In the genomic region with DNA sequence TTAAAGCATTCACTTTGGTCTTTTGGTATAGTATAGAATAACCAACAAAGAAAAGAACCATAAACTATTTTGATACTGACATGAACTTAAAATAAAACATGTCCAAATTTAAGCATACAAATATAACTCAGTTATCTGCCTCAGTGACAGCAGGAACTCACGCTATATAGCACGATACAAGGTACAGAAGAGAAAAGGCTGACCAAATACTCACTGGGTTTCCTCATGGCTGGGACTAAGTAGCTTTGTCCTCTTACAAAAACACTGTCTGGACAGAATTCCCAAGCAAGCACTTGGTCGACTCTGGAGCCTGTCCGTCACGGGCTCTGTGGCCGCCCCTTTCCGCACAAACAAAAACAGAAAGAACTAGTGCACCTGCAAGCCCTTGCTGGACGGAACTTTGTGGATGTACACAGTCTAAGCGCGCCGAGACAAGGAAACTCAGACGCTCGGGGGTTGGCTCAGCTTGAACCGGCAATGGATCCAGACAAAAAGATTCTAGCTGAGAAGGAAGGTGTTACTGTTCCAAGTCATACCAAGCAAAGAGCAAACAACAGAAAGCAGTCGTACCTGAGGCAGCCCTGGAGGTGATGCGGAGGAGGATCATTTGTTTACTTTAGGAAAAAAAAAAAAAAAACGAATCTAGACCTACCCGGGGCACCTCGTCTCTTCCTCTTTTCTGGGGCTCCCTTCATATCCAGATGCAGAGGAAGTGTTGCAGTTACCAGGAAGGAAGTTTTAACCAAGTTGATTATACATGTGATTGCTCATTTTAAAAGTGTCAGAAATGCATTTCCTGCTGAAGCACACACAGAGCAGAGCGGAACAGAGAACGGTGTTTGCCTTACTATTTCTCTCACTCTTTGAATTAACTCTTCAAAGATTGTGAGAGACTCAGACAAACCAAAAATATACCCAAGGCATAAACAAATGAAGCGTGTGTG, we compare ENCODE assay signal across 8 mouse cellular contexts. TPM values are rescaled to one million over a fixed set of nuclear protein-coding genes. Genes with fewer than 3 reads are reported as not detected.
A peak's percentile ranks its signal among the peaks of the same experiment; 100 is the strongest.
DNase-seq lines count a peak whose midpoint lies in the region; ATAC-seq and TF ChIP-seq lines count a peak whose summit lies in the region.

TSS of gene Pik3cg (minus strand) at position 712 of the 944 bp plus-strand sequence.

- 67% methylated on average over 22 of the region's 22 CpGs for WGBS in hindbrain, postnatal 0 days
- WGBS in hindbrain, embryonic 14.5 days, result 70% methylated on average over 22 of the region's 22 CpGs
- WGBS in lung, embryonic 15.5 days, result 27% methylated on average over 22 of the region's 22 CpGs
- 31% methylated on average over 22 of the region's 22 CpGs for WGBS in stomach, postnatal 0 days
- WGBS in forebrain, embryonic 14.5 days, result 66% methylated on average over 22 of the region's 22 CpGs
- WGBS in midbrain, embryonic 16.5 days, result 71% methylated on average over 22 of the region's 22 CpGs

- TF ChIP-seq CTCF in hindbrain, postnatal 0 days (IDR thresholded peaks at IDR 0.05; ENCODE audit: low read depth), result no peak
- TF ChIP-seq CTCF in stomach, postnatal 0 days (IDR thresholded peaks at IDR 0.05; ENCODE audit: low read depth), result no peak

- H3K9me3 ChIP-seq in hindbrain, postnatal 0 days (ENCODE audit: low read length), result no peaks in the 10 kb centered on the region
- H3K9me3 ChIP-seq in hindbrain, embryonic 14.5 days (ENCODE audit: control insufficient read depth, low read length), result no peaks in the 10 kb centered on the region
- no peaks in the 10 kb centered on the region for H3K9me3 ChIP-seq in lung, embryonic 15.5 days
- H3K9me3 ChIP-seq in stomach, postnatal 0 days (ENCODE audit: control insufficient read depth, low read length), result no peaks in the 10 kb centered on the region
- no peaks in the 10 kb centered on the region for H3K9me3 ChIP-seq in forebrain, embryonic 14.5 days (replicated peaks; ENCODE audit: control insufficient read depth, low read length)
- no peaks in the 10 kb centered on the region for H3K9me3 ChIP-seq in midbrain, embryonic 16.5 days (replicated peaks; ENCODE audit: control insufficient read depth, low read length, poor library complexity, severe bottlenecking)

- no peak within 1 kb of the TSS for H3K9ac ChIP-seq in hindbrain, postnatal 0 days (replicated peaks; ENCODE audit: low read length)
- H3K9ac ChIP-seq in hindbrain, embryonic 14.5 days, result no peak within 1 kb of the TSS
- peak within 1 kb of the TSS; percentile 13 for H3K9ac ChIP-seq in lung, embryonic 15.5 days
- no peak within 1 kb of the TSS for H3K9ac ChIP-seq in stomach, postnatal 0 days (ENCODE audit: low read length)
- H3K9ac ChIP-seq in forebrain, embryonic 14.5 days (ENCODE audit: low read length), result no peak within 1 kb of the TSS
- no peak within 1 kb of the TSS for H3K9ac ChIP-seq in midbrain, embryonic 16.5 days (ENCODE audit: low read depth, low read length)

- H3K4me3 ChIP-seq in hindbrain, postnatal 0 days (ENCODE audit: low read length), result no peak within 1 kb of the TSS
- H3K4me3 ChIP-seq in hindbrain, embryonic 14.5 days (replicated peaks; ENCODE audit: low read length), result no peak within 1 kb of the TSS
- peak within 1 kb of the TSS; percentile 34 for H3K4me3 ChIP-seq in lung, embryonic 15.5 days
- peak within 1 kb of the TSS; percentile 24; the same call in 1 of the 2 replicates for H3K4me3 ChIP-seq in stomach, postnatal 0 days (ENCODE audit: low read depth, low read length)
- no peak within 1 kb of the TSS for H3K4me3 ChIP-seq in forebrain, embryonic 14.5 days (ENCODE audit: low read depth, low read length)
- no peak within 1 kb of the TSS for H3K4me3 ChIP-seq in midbrain, embryonic 16.5 days (ENCODE audit: low read depth, low read length)

- H3K4me2 ChIP-seq in hindbrain, postnatal 0 days (ENCODE audit: low read depth, low read length), result peak within 1 kb of the TSS; percentile 13; the same call in 1 of the 2 replicates
- no peak within 1 kb of the TSS for H3K4me2 ChIP-seq in hindbrain, embryonic 14.5 days (replicated peaks)
- peak within 1 kb of the TSS; percentile 51 for H3K4me2 ChIP-seq in lung, embryonic 15.5 days
- H3K4me2 ChIP-seq in stomach, postnatal 0 days (replicated peaks; ENCODE audit: low read depth), result peak within 1 kb of the TSS; percentile 52
- H3K4me2 ChIP-seq in forebrain, embryonic 14.5 days (ENCODE audit: low read length), result no peak within 1 kb of the TSS
- H3K4me2 ChIP-seq in midbrain, embryonic 16.5 days (ENCODE audit: low read length), result no peak within 1 kb of the TSS

- H3K4me1 ChIP-seq in hindbrain, postnatal 0 days (ENCODE audit: insufficient read depth, low read length), result no peaks in the 10 kb centered on the region
- H3K4me1 ChIP-seq in hindbrain, embryonic 14.5 days (replicated peaks; ENCODE audit: control insufficient read depth, insufficient read depth, low read length), result peaks cover 4% of the 10 kb centered on the region; the same call in 1 of the 2 replicates
- 0 out of 2 replicates have a peak, but pooled peaks cover 4% of the 10 kb centered on the region for H3K4me1 ChIP-seq in lung, embryonic 15.5 days
- H3K4me1 ChIP-seq in stomach, postnatal 0 days (replicated peaks; ENCODE audit: control insufficient read depth, insufficient read depth), result no peaks in the 10 kb centered on the region
- peaks cover 5% of the 10 kb centered on the region for H3K4me1 ChIP-seq in forebrain, embryonic 14.5 days (ENCODE audit: control insufficient read depth, insufficient read depth, low read length)
- peaks cover 11% of the 10 kb centered on the region; the same call in 1 of the 2 replicates for H3K4me1 ChIP-seq in midbrain, embryonic 16.5 days (ENCODE audit: control insufficient read depth, insufficient read depth, low read length)

- H3K36me3 ChIP-seq in hindbrain, postnatal 0 days (ENCODE audit: insufficient read depth, low read length), result no peaks in the 10 kb centered on the region
- no peaks in the 10 kb centered on the region for H3K36me3 ChIP-seq in hindbrain, embryonic 14.5 days (replicated peaks; ENCODE audit: control insufficient read depth, insufficient read depth)
- no peaks in the 10 kb centered on the region for H3K36me3 ChIP-seq in lung, embryonic 15.5 days
- H3K36me3 ChIP-seq in stomach, postnatal 0 days (ENCODE audit: control insufficient read depth, insufficient read depth, low read length), result no peaks in the 10 kb centered on the region
- no peaks in the 10 kb centered on the region for H3K36me3 ChIP-seq in forebrain, embryonic 14.5 days (ENCODE audit: control insufficient read depth, insufficient read depth, low read length)
- H3K36me3 ChIP-seq in midbrain, embryonic 16.5 days (ENCODE audit: control insufficient read depth, insufficient read depth, low read length), result no peaks in the 10 kb centered on the region

- H3K27me3 ChIP-seq in hindbrain, postnatal 0 days (ENCODE audit: insufficient read depth, low read length), result no peaks in the 10 kb centered on the region
- no peaks in the 10 kb centered on the region for H3K27me3 ChIP-seq in hindbrain, embryonic 14.5 days (ENCODE audit: control insufficient read depth, insufficient read depth, low read length)
- no peaks in the 10 kb centered on the region for H3K27me3 ChIP-seq in lung, embryonic 15.5 days
- no peaks in the 10 kb centered on the region for H3K27me3 ChIP-seq in stomach, postnatal 0 days (ENCODE audit: control insufficient read depth, insufficient read depth, low read length)
- no peaks in the 10 kb centered on the region for H3K27me3 ChIP-seq in forebrain, embryonic 14.5 days (replicated peaks; ENCODE audit: control insufficient read depth, insufficient read depth, low read length)
- no peaks in the 10 kb centered on the region for H3K27me3 ChIP-seq in midbrain, embryonic 16.5 days (ENCODE audit: control insufficient read depth, insufficient read depth, low read depth, low read length)

- H3K27ac ChIP-seq in hindbrain, postnatal 0 days, result no peak within 1 kb of the TSS
- H3K27ac ChIP-seq in hindbrain, embryonic 14.5 days, result no peak within 1 kb of the TSS
- peak within 1 kb of the TSS; percentile 63 for H3K27ac ChIP-seq in lung, embryonic 15.5 days
- H3K27ac ChIP-seq in stomach, postnatal 0 days (replicated peaks), result no peak within 1 kb of the TSS; the same call in 1 of the 2 replicates
- no peak within 1 kb of the TSS for H3K27ac ChIP-seq in forebrain, embryonic 14.5 days (ENCODE audit: low read depth, low read length)
- no peak within 1 kb of the TSS for H3K27ac ChIP-seq in midbrain, embryonic 16.5 days (ENCODE audit: low read length)

- no peak for ATAC-seq in hindbrain, postnatal 0 days
- no peak for ATAC-seq in hindbrain, embryonic 14.5 days (ENCODE audit: low FRiP score)
- ATAC-seq in inflammation-experienced regulatory T-cells, adult 6 months, result peak; percentile 64
- peak; percentile 27; the same call in 1 of the 2 replicates for ATAC-seq in lung, embryonic 15.5 days (ENCODE audit: borderline replicate concordance, extremely low read depth, low FRiP score, low TSS enrichment)
- peak; percentile 66; the same call in 1 of the 2 replicates for ATAC-seq in stomach, postnatal 0 days (ENCODE audit: low FRiP score, low TSS enrichment)
- ATAC-seq in forebrain, embryonic 14.5 days, result no peak
- no peak for ATAC-seq in midbrain, embryonic 16.5 days

- TF ChIP-seq EP300 in stomach, postnatal 0 days (optimal IDR thresholded peaks at IDR 0.05), result no peak

- DNase-seq in hindbrain, postnatal 0 days (ENCODE audit: low spot score), result no peak
- no peak for DNase-seq in hindbrain, embryonic 14.5 days (ENCODE audit: low spot score)
- peak; percentile 18 for DNase-seq in brain, adult 2 months (ENCODE audit: low read depth, low spot score)
- DNase-seq in stomach, postnatal 0 days (ENCODE audit: low spot score), result peak; percentile 50
- DNase-seq in forebrain, embryonic 14.5 days (ENCODE audit: low spot score), result no peak

RNA-seq across cellular contexts. Expression of gene Pik3cg, which starts in this region (rescaled TPM):
- 1.7 and 2.5 TPM in 2 replicates for total RNA-seq in hindbrain, postnatal 0 days (2014; rRNA removed)
- polyA plus RNA-seq in hindbrain, postnatal 0 days (2015; fragmentation: Nextera tagmentation; extraction: Ambion mirVana), result 0.96 and 1.1 TPM in 2 replicates
- 1.7 and 1.9 TPM in 2 replicates for polyA plus RNA-seq in hindbrain, embryonic 14.5 days (2014; fragmentation: Nextera tagmentation; extraction: Ambion mirVana)
- 10 to 100 TPM; 22.5 to 29.8 (median 27.2) TPM for polyA plus RNA-seq in inflammation-experienced regulatory T-cells, adult 6 months (2017; shearing (Covaris generic))
- 3.4 and 3.9 TPM in 2 replicates for polyA plus RNA-seq in lung, embryonic 15.5 days (2015; fragmentation: Nextera tagmentation; extraction: Ambion mirVana)
- 1.6 TPM in 2 replicates for polyA plus RNA-seq in stomach, postnatal 0 days (2015; fragmentation: Nextera tagmentation; extraction: Ambion mirVana)
- polyA plus RNA-seq in forebrain, embryonic 14.5 days (2014; fragmentation: Nextera tagmentation; extraction: Ambion mirVana), result 1.3 and 1.4 TPM in 2 replicates
- polyA plus RNA-seq in midbrain, embryonic 16.5 days (2015; fragmentation: Nextera tagmentation; extraction: Ambion mirVana), result 0.82 and 1.2 TPM in 2 replicates

Comparison
In these comparisons a context has a peak if more than half of its experiments do, and no peak if none do; other contexts are left out.
1. H3K4me2 ChIP-seq: peak in hindbrain, postnatal 0 days (single experiment), lung, embryonic 15.5 days (single experiment) and stomach, postnatal 0 days (single experiment); none in hindbrain, embryonic 14.5 days (single experiment), forebrain, embryonic 14.5 days (single experiment) and midbrain, embryonic 16.5 days (single experiment).
2. ATAC-seq: peak in inflammation-experienced regulatory T-cells, adult 6 months (single experiment), lung, embryonic 15.5 days (single experiment) and stomach, postnatal 0 days (single experiment); none in hindbrain, postnatal 0 days (single experiment), hindbrain, embryonic 14.5 days (single experiment), forebrain, embryonic 14.5 days (single experiment) and midbrain, embryonic 16.5 days (single experiment).
3. DNase-seq: peak in brain, adult 2 months (single experiment) and stomach, postnatal 0 days (single experiment); none in hindbrain, postnatal 0 days (single experiment), hindbrain, embryonic 14.5 days (single experiment) and forebrain, embryonic 14.5 days (single experiment).
4. H3K4me3 ChIP-seq: peak in lung, embryonic 15.5 days (single experiment) and stomach, postnatal 0 days (single experiment); none in hindbrain, postnatal 0 days (single experiment), hindbrain, embryonic 14.5 days (single experiment), forebrain, embryonic 14.5 days (single experiment) and midbrain, embryonic 16.5 days (single experiment).